Mouse (Mus musculus) CD4-positive, CD25-positive, alpha-beta regulatory T cell, adult 4 months (primary cell): Measurements from ENCODE around the gene 4931423N10Rik. TPM values are rescaled to one million over a fixed set of nuclear protein-coding genes. Genes with fewer than 3 reads are reported as not detected.
"Not testable (repeated sequence)": the region's sequence is repeated elsewhere in the genome, so short reads cannot be mapped to it uniquely, and the experiment has no call there.

Experiments
- ATAC-seq: one replicate; pipeline ENCODE4 v1.8.0; 2017
- polyA plus RNA-seq, 2 experiments: library from polyadenylated mRNA; unstranded; fragments of 100-300 nt; shearing (Covaris generic); gene quantifications; one replicate each; pipeline ENCODE4 v1.2.1; 2017

Gene 4931423N10Rik
- polyA plus RNA-seq = not detected

- no peak for ATAC-seq
These were observed at the start of gene 4931423N10Rik for GRCm38 (mm10) chr2:23207070-23207526. Gene 4931423N10Rik (plus strand): TSS chr2:23207476.

GRCm38 (mm10) chr2:23172305-23172704, 35.0 kb upstream of the 4931423N10Rik start:
- ATAC-seq = peak; percentile 84

GRCm38 (mm10) chr2:23194366-23194765, 12.9 kb upstream of the 4931423N10Rik start:
- no peak for ATAC-seq

GRCm38 (mm10) chr2:23201034-23201433, 6.2 kb upstream of the 4931423N10Rik start:
- no peak for ATAC-seq

- no peak for ATAC-seq
These were observed 4.2 kb upstream of the 4931423N10Rik start for GRCm38 (mm10) chr2:23202900-23203670.

GRCm38 (mm10) chr2:23213661-23214060, 6.4 kb downstream of the 4931423N10Rik start:
- ATAC-seq = no peak

GRCm38 (mm10) chr2:23225199-23225598, 17.9 kb downstream of the 4931423N10Rik start:
- no peak for ATAC-seq

GRCm38 (mm10) chr2:23228463-23228862, 21.2 kb downstream of the 4931423N10Rik start:
- ATAC-seq = no peak

GRCm38 (mm10) chr2:23234065-23234773, 26.9 kb downstream of the 4931423N10Rik start:
- ATAC-seq = no peak

- not testable (repeated sequence) for ATAC-seq
These were observed 83.7 kb downstream of the 4931423N10Rik start for GRCm38 (mm10) chr2:23290991-23291390.

GRCm38 (mm10) chr2:23314869-23315268, 107.6 kb downstream of the 4931423N10Rik start:
- no peak for ATAC-seq

Other genes starting within 250 kb of the 4931423N10Rik start
- 100 to 1,000 TPM; 208 to 259 TPM for gene Abi1, start 167.2 kb upstream of the 4931423N10Rik start, polyA plus RNA-seq
- 10 to 100 TPM; 61.5 to 85.5 TPM for gene Acbd5, start 139.3 kb upstream of the 4931423N10Rik start, polyA plus RNA-seq
- gene Mastl, start 51.5 kb upstream of the 4931423N10Rik start, polyA plus RNA-seq = 1 to 10 TPM; 1.5 to 2.8 TPM
- 100 to 1,000 TPM; 139 to 141 TPM for gene Yme1l1, start 51.1 kb upstream of the 4931423N10Rik start, polyA plus RNA-seq
- not detected for gene Nxph2, start 113.8 kb downstream of the 4931423N10Rik start, polyA plus RNA-seq